Mouse (Mus musculus): ENCODE results near the gene Mrps25. TPM values are rescaled to one million over a fixed set of nuclear protein-coding genes. Genes with fewer than 3 reads are reported as not detected.
A peak's percentile ranks its signal among the peaks of the same experiment; 100 is the strongest.

Gene Mrps25
- 66.4 and 83.2 TPM in 2 replicates for total RNA-seq (2012; rRNA removed)

- Histone ChIP-seq H3K4me3 (ENCODE audit: insufficient read depth in 1 of 2, low read depth in 1 of 2, low read length in 2 of 2, poor library complexity in 1 of 2, severe bottlenecking in 1 of 2) (peak within 1 kb of the TSS; percentile 84 to 87), H3K9ac (ENCODE audit: insufficient read depth, low read depth, low read length, poor library complexity, severe bottlenecking) (peak within 1 kb of the TSS; percentile 96), H3K4me1 (ENCODE audit: control insufficient read depth in 2 of 2, insufficient read depth in 2 of 2, low read length in 2 of 2, poor library complexity in 1 of 2) (peaks cover 0 to 5% of the 10 kb centered on the region in 2 experiments; a peak in 1 of 4 replicates), H3K27ac (ENCODE audit: insufficient read depth, low read depth, low read length, poor library complexity, severe bottlenecking) (no peak within 1 kb of the TSS), H3K9me3 (ENCODE audit: control insufficient read depth, insufficient read depth, low read depth, low read length) (no peaks in the 10 kb centered on the region), H3K36me3 (ENCODE audit: control insufficient read depth, insufficient read depth, low read length, poor library complexity, severe bottlenecking) (peaks cover 4% of the 10 kb centered on the region)
- in situ Hi-C loops (cut with MboI; ENCODE audit: low sequenced_read_pairs in 2 of 2, unreplicated experiment in 2 of 2): no loop called here
- peak; percentile 53 for DNase-seq (ENCODE audit: low read depth, low spot score)
- TF ChIP-seq HCFC1 (IDR thresholded peaks at IDR 0.05; ENCODE audit: borderline replicate concordance, insufficient read depth, low read length) (peak; percentile 97), ZNF384 (IDR thresholded peaks at IDR 0.05; ENCODE audit: low read depth, low read length) (no peak)
These were observed at the start of gene Mrps25 for GRCm38 (mm10) chr6:92183621-92184131. Gene Mrps25 (minus strand): TSS chr6:92184033.

GRCm38 (mm10) chr6:92231762-92232161 is 47.9 kb upstream of the Mrps25 start:
- H3K9me3 ChIP-seq (ENCODE audit: control insufficient read depth, insufficient read depth, low read depth, low read length): no peaks in the 10 kb centered on the region
- H3K9ac ChIP-seq (ENCODE audit: insufficient read depth, low read depth, low read length, poor library complexity, severe bottlenecking): no peak overlapping the region
- TF ChIP-seq CHD2 (IDR thresholded peaks at IDR 0.05; ENCODE audit: low read depth, low read length) (no peak), HCFC1 (IDR thresholded peaks at IDR 0.05; ENCODE audit: borderline replicate concordance, insufficient read depth, low read length) (no peak), ZC3H11A (IDR thresholded peaks at IDR 0.05; ENCODE audit: borderline replicate concordance, low read depth, low read length) (no peak), ZNF384 (IDR thresholded peaks at IDR 0.05; ENCODE audit: low read depth, low read length) (no peak), MAFK (IDR thresholded peaks at IDR 0.05; ENCODE audit: insufficient read depth, low read depth, low read length) (no peak)
- no peaks in the 10 kb centered on the region for H3K36me3 ChIP-seq (ENCODE audit: control insufficient read depth, insufficient read depth, low read length, poor library complexity, severe bottlenecking)
- in situ Hi-C loops (cut with MboI; ENCODE audit: low sequenced_read_pairs in 2 of 2, unreplicated experiment in 2 of 2): no loop called here
- DNase-seq (ENCODE audit: low read depth, low spot score): no peak
- peaks cover 0 to 7% of the 10 kb centered on the region in 2 experiments; a peak in 2 of 4 replicates for H3K4me1 ChIP-seq (ENCODE audit: control insufficient read depth in 2 of 2, insufficient read depth in 2 of 2, low read length in 2 of 2, poor library complexity in 1 of 2)
- H3K27ac ChIP-seq (ENCODE audit: insufficient read depth, low read depth, low read length, poor library complexity, severe bottlenecking): no peak overlapping the region
- H3K4me3 ChIP-seq (ENCODE audit: insufficient read depth in 1 of 2, low read depth in 1 of 2, low read length in 2 of 2, poor library complexity in 1 of 2, severe bottlenecking in 1 of 2): no peak overlapping the region

GRCm38 (mm10) chr6:92231356-92231755 is 47.5 kb upstream of the Mrps25 start:
- no peaks in the 10 kb centered on the region for H3K9me3 ChIP-seq (ENCODE audit: control insufficient read depth, insufficient read depth, low read depth, low read length)
- no peak for TF ChIP-seq CHD2 (IDR thresholded peaks at IDR 0.05; ENCODE audit: low read depth, low read length)
- TF ChIP-seq ZC3H11A (IDR thresholded peaks at IDR 0.05; ENCODE audit: borderline replicate concordance, low read depth, low read length): no peak
- no peak overlapping the region for H3K4me3 ChIP-seq (ENCODE audit: insufficient read depth in 1 of 2, low read depth in 1 of 2, low read length in 2 of 2, poor library complexity in 1 of 2, severe bottlenecking in 1 of 2)
- H3K36me3 ChIP-seq (ENCODE audit: control insufficient read depth, insufficient read depth, low read length, poor library complexity, severe bottlenecking): no peaks in the 10 kb centered on the region
- in situ Hi-C loops (cut with MboI; ENCODE audit: low sequenced_read_pairs in 2 of 2, unreplicated experiment in 2 of 2): no loop called here
- no peak overlapping the region for H3K9ac ChIP-seq (ENCODE audit: insufficient read depth, low read depth, low read length, poor library complexity, severe bottlenecking)
- no peak overlapping the region for H3K27ac ChIP-seq (ENCODE audit: insufficient read depth, low read depth, low read length, poor library complexity, severe bottlenecking)
- peaks cover 0 to 7% of the 10 kb centered on the region in 2 experiments; a peak in 2 of 4 replicates for H3K4me1 ChIP-seq (ENCODE audit: control insufficient read depth in 2 of 2, insufficient read depth in 2 of 2, low read length in 2 of 2, poor library complexity in 1 of 2)
- DNase-seq (ENCODE audit: low read depth, low spot score): no peak

GRCm38 (mm10) chr6:92229586-92229985 is 45.8 kb upstream of the Mrps25 start:
- H3K36me3 ChIP-seq (ENCODE audit: control insufficient read depth, insufficient read depth, low read length, poor library complexity, severe bottlenecking): no peaks in the 10 kb centered on the region
- TF ChIP-seq ZC3H11A (IDR thresholded peaks at IDR 0.05; ENCODE audit: borderline replicate concordance, low read depth, low read length) (no peak), MAFK (IDR thresholded peaks at IDR 0.05; ENCODE audit: insufficient read depth, low read depth, low read length) (no peak), ZNF384 (IDR thresholded peaks at IDR 0.05; ENCODE audit: low read depth, low read length) (no peak), HCFC1 (IDR thresholded peaks at IDR 0.05; ENCODE audit: borderline replicate concordance, insufficient read depth, low read length) (no peak), CHD2 (IDR thresholded peaks at IDR 0.05; ENCODE audit: low read depth, low read length) (no peak)
- in situ Hi-C loops (cut with MboI; ENCODE audit: low sequenced_read_pairs in 2 of 2, unreplicated experiment in 2 of 2): no loop called here
- no peak overlapping the region for H3K27ac ChIP-seq (ENCODE audit: insufficient read depth, low read depth, low read length, poor library complexity, severe bottlenecking)
- no peak overlapping the region for H3K9ac ChIP-seq (ENCODE audit: insufficient read depth, low read depth, low read length, poor library complexity, severe bottlenecking)
- peaks cover 0 to 7% of the 10 kb centered on the region in 2 experiments; a peak in 2 of 4 replicates for H3K4me1 ChIP-seq (ENCODE audit: control insufficient read depth in 2 of 2, insufficient read depth in 2 of 2, low read length in 2 of 2, poor library complexity in 1 of 2)
- no peak for DNase-seq (ENCODE audit: low read depth, low spot score)
- no peaks in the 10 kb centered on the region for H3K9me3 ChIP-seq (ENCODE audit: control insufficient read depth, insufficient read depth, low read depth, low read length)
- H3K4me3 ChIP-seq (ENCODE audit: insufficient read depth in 1 of 2, low read depth in 1 of 2, low read length in 2 of 2, poor library complexity in 1 of 2, severe bottlenecking in 1 of 2): no peak overlapping the region

- Histone ChIP-seq H3K9me3 (ENCODE audit: control insufficient read depth, insufficient read depth, low read depth, low read length) (no peaks in the 10 kb centered on the region), H3K36me3 (ENCODE audit: control insufficient read depth, insufficient read depth, low read length, poor library complexity, severe bottlenecking) (no peaks in the 10 kb centered on the region), H3K9ac (ENCODE audit: insufficient read depth, low read depth, low read length, poor library complexity, severe bottlenecking) (no peak overlapping the region), H3K27ac (ENCODE audit: insufficient read depth, low read depth, low read length, poor library complexity, severe bottlenecking) (no peak overlapping the region), H3K4me3 (ENCODE audit: insufficient read depth in 1 of 2, low read depth in 1 of 2, low read length in 2 of 2, poor library complexity in 1 of 2, severe bottlenecking in 1 of 2) (no peak overlapping the region), H3K4me1 (ENCODE audit: control insufficient read depth in 2 of 2, insufficient read depth in 2 of 2, low read length in 2 of 2, poor library complexity in 1 of 2) (peaks cover 0 to 7% of the 10 kb centered on the region in 2 experiments; a peak in 2 of 4 replicates)
- DNase-seq (ENCODE audit: low read depth, low spot score): no peak
- in situ Hi-C loops (cut with MboI; ENCODE audit: low sequenced_read_pairs in 2 of 2, unreplicated experiment in 2 of 2): no loop called here
- no peak for TF ChIP-seq ZC3H11A (IDR thresholded peaks at IDR 0.05; ENCODE audit: borderline replicate concordance, low read depth, low read length)
- peak; percentile 33; the same call in 1 of the 2 replicates for TF ChIP-seq ZNF384 (IDR thresholded peaks at IDR 0.05; ENCODE audit: low read depth, low read length)
These were observed 45.3 kb upstream of the Mrps25 start for GRCm38 (mm10) chr6:92229103-92229502.
